Mouse (Mus musculus) heart, embryonic 10.5 days (tissue): ENCODE data around the gene Trim14. TPM values are rescaled to one million over a fixed set of nuclear protein-coding genes. Genes with fewer than 3 reads are reported as not detected.
"Not testable (repeated sequence)": the region's sequence is repeated elsewhere in the genome, so short reads cannot be mapped to it uniquely, and the experiment has no call there.

Source experiments
- DNase-seq: peaks from one replicate; pipeline ENCODE4 v3.0.0-alpha.2; 2017; ENCODE audit warnings: low spot score
- H3K27ac ChIP-seq: fragments of 300-500 bp; sonication (generic); 2 replicates; pipeline ENCODE4 v1.5.1; 2016; ENCODE audit warnings: mild to moderate bottlenecking
- H3K27me3 ChIP-seq: fragments of 300-500 bp; sonication (generic); 2 replicates; pipeline ENCODE4 v1.6.1; 2016; ENCODE audit warnings: mild to moderate bottlenecking; ENCODE audit not compliant: poor library complexity, insufficient read depth, severe bottlenecking
- H3K36me3 ChIP-seq: fragments of 300-500 bp; sonication (generic); 2 replicates; pipeline ENCODE4 v1.6.1; 2016; ENCODE audit warnings: mild to moderate bottlenecking, moderate library complexity
- H3K4me1 ChIP-seq: fragments of 300-500 bp; sonication (generic); 2 replicates; pipeline ENCODE4 v1.6.1; 2016; ENCODE audit warnings: mild to moderate bottlenecking
- H3K4me3 ChIP-seq: fragments of 300-500 bp; sonication (generic); 2 replicates; pipeline ENCODE4 v1.5.1; 2016; ENCODE audit warnings: mild to moderate bottlenecking, moderate library complexity
- H3K9me3 ChIP-seq: fragments of 300-500 bp; sonication (generic); 2 replicates; pipeline ENCODE4 v1.6.1; 2016; ENCODE audit warnings: mild to moderate bottlenecking, moderate library complexity
- WGBS: fragments of 180-500 bp; shearing (Covaris S2); methylation state at CpG from one replicate; pipeline ENCODE4 v1.1.7; 2016; 5-methylcytosine and 5-hydroxymethylcytosine counted together
- polyA plus RNA-seq: library from polyadenylated mRNA; unstranded; fragments of >200 nt; fragmentation: Nextera tagmentation; extraction: Ambion mirVana; gene quantifications from 2 replicates; pipeline ENCODE4 v1.2.1, GENCODE M21; 2016

Gene Trim14
- polyA plus RNA-seq = 0.86 and 2.4 TPM in 2 replicates

DNA sequence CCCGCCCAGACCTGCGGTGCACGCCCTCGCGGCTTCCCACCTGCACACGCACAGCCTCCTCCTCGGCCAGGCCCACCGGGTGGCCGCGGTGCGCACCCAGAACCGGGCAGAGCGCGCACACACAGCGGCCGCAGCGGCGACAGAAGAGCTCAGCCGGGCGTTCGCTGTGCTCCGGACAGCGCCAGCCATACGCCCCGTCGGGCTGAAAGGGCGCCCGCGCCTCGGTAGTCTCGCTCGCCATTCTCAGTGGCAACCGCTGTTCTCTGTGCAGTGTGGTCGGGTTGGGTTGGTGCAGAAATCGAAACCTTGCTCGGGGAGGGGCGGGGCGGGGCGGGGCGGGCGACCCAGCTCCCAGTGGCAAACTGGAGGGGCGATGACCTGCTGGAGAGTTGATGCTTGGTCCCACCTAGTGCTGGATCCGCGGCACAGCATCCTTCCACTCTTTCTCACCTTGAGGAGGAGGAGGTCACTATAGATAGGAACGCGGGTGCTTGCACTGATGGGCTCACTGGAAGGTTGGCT, at the start of gene Trim14:
Gene Trim14 (minus strand): TSS at position 302 of the 522 bp plus-strand sequence.
- WGBS = under 1% methylated on average over 46 of the region's 46 CpGs
- peak within 1 kb of the TSS; percentile 57 for H3K4me3 ChIP-seq
- no peaks in the 10 kb centered on the region for H3K9me3 ChIP-seq
- H3K27me3 ChIP-seq = peaks cover 97% of the 10 kb centered on the region
- H3K36me3 ChIP-seq = no peaks in the 10 kb centered on the region
- H3K27ac ChIP-seq = no peak within 1 kb of the TSS
- DNase-seq = peak; percentile 84
- peaks cover 24% of the 10 kb centered on the region for H3K4me1 ChIP-seq

DNA sequence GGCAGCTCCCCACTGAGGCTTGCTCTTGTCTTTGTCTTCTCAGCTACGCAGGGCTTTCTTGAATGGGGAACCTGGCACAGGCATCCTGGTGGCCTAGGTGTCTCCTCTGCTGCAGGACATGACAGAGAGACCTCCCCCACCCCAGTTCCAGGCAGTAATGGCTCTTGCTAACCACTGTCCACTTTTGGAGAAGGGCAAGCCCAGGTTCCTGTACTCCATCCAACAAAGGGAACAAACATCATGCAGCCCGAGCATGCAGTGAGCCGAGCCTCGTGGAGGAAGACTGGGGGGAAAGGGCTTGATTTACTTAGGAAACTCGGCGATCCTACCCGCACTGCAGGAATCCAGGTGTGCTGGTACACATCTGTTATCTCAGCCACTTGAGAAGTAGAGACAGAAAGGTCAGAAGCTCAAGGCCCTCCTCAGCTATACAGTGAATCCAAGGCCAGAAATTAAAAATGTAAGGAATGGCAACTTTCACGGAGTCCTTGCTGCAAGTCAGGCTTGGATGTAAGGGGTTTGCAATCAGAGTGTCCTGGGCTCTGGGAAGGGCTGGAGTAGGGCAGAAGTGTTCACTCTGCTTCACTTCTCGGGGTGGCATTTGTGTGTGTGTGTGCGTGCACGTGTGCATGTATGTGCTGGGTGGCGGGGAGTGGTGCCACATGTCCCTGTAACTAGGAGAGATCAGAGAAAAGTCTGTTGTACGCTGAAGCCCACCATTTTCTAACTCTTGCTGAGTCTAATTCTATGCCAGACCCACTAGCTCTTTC, 49.3 kb upstream of the Trim14 start:
- H3K4me3 ChIP-seq = no peak overlapping the region
- 0 out of 2 replicates have a peak overlapping the region, but pooled peaks have one; percentile 53 for H3K27ac ChIP-seq
- peaks cover 40% of the 10 kb centered on the region for H3K4me1 ChIP-seq
- H3K9me3 ChIP-seq = no peaks in the 10 kb centered on the region
- no peaks in the 10 kb centered on the region for H3K36me3 ChIP-seq
- 73% methylated on average over 13 of the region's 13 CpGs for WGBS
- H3K27me3 ChIP-seq = no peaks in the 10 kb centered on the region
- DNase-seq = no peak

DNA sequence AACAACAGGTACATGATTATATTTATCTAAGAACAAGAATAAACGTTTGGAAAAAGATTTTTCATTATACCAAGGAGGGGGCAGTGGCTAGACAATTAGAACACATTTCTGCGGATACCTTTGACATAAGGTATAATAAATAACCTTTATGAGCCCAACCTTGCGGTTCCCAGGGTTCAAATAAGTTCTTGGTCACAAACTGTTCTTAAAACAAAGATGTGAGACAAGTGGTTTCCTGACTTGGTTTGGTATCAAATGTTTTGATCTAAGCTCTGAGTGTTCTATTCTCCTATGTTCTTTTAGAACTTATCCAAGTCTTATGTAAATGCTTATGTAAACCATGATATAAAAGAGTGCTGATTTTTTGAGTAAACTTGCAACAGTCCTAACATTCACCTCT, 48.6 kb upstream of the Trim14 start:
- H3K4me3 ChIP-seq, DNase-seq, H3K36me3 ChIP-seq, H3K27ac ChIP-seq, H3K9me3 ChIP-seq, H3K27me3 ChIP-seq: not testable (repeated sequence)
- H3K4me1 ChIP-seq = peaks cover 34% of the 10 kb centered on the region
- 77% methylated on average over 3 of the region's 3 CpGs for WGBS

DNA sequence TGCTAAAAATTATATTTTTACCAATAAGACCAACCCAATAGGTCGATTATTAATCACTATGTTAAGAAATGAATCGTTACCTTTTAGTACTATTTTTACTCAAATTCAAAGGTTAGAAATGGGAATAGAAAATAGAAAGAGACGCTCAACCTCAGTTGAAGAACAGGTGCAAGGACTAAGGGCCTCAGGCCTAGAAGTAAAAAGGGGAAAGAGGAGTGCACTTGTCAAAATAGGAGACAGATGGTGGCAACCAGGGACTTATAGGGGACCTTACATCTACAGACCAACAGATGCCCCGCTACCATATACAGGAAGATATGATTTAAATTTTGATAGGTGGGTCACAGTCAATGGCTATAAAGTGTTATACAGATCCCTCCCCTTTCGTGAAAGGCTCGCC, 48.1 kb upstream of the Trim14 start:
- WGBS = 69% methylated on average over 2 of the region's 6 CpGs
- not testable (repeated sequence) for H3K4me3 ChIP-seq

DNA sequence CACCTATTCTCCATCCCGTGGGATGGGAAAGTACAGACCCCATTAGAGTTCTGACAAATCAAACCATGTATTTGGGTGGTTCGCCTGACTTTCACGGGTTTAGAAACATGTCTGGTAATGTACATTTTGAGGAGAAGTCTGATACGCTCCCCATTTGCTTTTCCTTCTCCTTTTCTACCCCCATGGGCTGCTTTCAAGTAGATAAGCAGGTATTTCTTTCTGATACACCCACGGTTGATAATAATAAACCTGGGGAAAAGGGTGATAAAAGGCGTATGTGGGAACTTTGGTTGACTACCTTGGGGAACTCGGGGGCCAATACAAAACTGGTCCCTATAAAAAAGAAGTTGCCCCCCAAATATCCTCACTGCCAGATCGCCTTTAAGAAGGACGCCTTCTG, 46.1 kb upstream of the Trim14 start:
- not testable (repeated sequence) for H3K9me3 ChIP-seq, H3K27ac ChIP-seq, DNase-seq, H3K4me3 ChIP-seq, H3K27me3 ChIP-seq, H3K36me3 ChIP-seq
- peaks cover 18% of the 10 kb centered on the region for H3K4me1 ChIP-seq
- 76% methylated on average over 9 of the region's 9 CpGs for WGBS

More for the DNA sequence above, 48.1 kb upstream of the Trim14 start:
- not testable (repeated sequence) for H3K27ac ChIP-seq, H3K9me3 ChIP-seq, DNase-seq, H3K36me3 ChIP-seq, H3K27me3 ChIP-seq
- peaks cover 29% of the 10 kb centered on the region for H3K4me1 ChIP-seq

DNA sequence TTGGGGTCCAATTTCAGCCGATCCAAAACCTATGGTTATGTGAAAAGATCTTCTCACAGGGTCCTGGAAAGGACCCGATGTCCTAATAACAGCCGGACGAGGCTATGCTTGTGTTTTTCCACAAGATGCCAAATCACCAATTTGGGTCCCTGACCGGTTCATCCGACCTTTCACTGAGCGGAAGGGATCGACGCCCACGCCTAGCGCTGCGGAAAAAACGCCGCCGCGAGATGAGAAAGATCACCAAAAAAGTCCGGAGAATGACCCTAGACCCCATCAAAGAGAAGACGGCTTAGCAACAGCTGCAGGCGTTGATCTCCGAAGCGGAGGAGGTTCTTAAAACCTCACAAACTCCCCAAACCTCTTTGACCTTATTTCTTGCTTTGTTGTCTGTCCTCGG, 45.6 kb upstream of the Trim14 start:
- H3K9me3 ChIP-seq, DNase-seq, H3K27me3 ChIP-seq, H3K36me3 ChIP-seq, H3K4me3 ChIP-seq, H3K27ac ChIP-seq: not testable (repeated sequence)
- peaks cover 16% of the 10 kb centered on the region for H3K4me1 ChIP-seq
- 92% methylated on average over 22 of the region's 22 CpGs for WGBS

DNA sequence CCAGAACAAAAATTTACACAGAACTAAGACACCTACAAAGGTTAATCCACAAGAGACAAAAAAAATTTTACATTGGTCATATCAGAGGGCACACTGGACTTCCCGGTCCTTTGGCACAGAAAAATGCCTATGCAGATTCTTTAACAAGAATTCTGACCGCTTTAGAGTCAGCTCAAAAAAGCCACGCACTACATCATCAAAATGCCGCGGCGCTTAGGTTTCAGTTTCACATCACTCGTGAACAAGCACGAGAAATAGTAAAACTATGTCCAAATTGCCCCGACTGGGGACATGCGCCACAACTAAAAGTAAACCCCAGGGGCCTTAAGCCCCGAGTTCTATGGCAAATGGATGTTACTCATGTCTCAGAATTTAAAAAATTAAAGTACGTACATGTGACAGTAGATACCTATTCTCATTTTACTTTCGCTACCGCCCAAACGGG, 44.9 kb upstream of the Trim14 start:
- not testable (repeated sequence) for H3K4me1 ChIP-seq, H3K4me3 ChIP-seq, H3K27me3 ChIP-seq, H3K36me3 ChIP-seq, H3K27ac ChIP-seq, DNase-seq, H3K9me3 ChIP-seq
- 85% methylated on average over 15 of the region's 15 CpGs for WGBS

DNA sequence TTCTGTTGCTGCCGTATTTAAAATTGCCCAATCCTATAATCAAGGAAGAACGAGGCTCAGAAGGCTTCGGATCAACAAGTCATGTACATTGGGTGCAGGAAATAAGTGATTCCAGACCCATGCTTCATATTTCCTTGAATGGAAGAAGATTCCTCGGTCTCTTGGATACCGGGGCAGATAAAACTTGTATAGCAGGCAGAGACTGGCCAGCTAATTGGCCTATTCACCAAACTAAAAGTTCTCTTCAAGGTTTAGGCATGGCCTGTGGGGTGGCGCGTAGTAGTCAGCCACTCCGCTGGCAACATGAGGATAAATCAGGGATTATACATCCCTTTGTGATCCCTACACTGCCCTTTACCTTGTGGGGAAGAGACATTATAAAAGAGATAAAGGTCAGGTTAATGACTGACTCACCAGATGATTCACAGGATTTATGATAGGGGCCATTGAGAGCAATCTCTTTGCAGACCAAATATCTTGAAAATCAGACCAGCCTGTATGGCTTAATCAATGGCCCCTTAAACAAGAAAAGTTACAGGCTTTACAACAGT, 42.9 kb upstream of the Trim14 start:
- H3K9me3 ChIP-seq, DNase-seq, H3K27ac ChIP-seq, H3K27me3 ChIP-seq, H3K36me3 ChIP-seq, H3K4me1 ChIP-seq, H3K4me3 ChIP-seq: not testable (repeated sequence)
- WGBS = 92% methylated on average over 8 of the region's 8 CpGs

DNA sequence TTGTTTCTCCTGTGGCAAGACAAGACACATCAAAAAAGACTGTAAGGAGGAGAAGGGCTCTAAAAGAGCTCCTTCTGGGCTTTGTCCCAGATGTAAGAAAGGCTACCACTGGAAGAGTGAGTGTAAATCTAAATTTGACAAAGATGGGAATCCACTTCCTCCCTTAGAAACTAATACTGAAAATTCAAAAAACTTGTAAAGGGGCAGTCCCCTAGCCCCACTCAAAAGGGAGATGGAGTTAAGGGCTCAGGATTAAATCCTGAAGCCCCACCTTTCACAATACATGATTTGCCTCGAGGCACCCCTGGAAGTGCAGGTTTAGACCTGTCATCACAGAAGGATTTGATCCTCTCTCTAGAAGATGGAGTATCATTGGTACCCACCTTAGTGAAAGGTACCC, 42.3 kb upstream of the Trim14 start:
- 69% methylated on average over 1 of the region's 1 CpGs for WGBS
- Histone ChIP-seq H3K27ac (no peak overlapping the region), H3K27me3 (no peaks in the 10 kb centered on the region), H3K9me3 (no peaks in the 10 kb centered on the region), H3K36me3 (no peaks in the 10 kb centered on the region), H3K4me1 (peaks cover 12% of the 10 kb centered on the region), H3K4me3 (no peak overlapping the region)
- no peak for DNase-seq

DNA sequence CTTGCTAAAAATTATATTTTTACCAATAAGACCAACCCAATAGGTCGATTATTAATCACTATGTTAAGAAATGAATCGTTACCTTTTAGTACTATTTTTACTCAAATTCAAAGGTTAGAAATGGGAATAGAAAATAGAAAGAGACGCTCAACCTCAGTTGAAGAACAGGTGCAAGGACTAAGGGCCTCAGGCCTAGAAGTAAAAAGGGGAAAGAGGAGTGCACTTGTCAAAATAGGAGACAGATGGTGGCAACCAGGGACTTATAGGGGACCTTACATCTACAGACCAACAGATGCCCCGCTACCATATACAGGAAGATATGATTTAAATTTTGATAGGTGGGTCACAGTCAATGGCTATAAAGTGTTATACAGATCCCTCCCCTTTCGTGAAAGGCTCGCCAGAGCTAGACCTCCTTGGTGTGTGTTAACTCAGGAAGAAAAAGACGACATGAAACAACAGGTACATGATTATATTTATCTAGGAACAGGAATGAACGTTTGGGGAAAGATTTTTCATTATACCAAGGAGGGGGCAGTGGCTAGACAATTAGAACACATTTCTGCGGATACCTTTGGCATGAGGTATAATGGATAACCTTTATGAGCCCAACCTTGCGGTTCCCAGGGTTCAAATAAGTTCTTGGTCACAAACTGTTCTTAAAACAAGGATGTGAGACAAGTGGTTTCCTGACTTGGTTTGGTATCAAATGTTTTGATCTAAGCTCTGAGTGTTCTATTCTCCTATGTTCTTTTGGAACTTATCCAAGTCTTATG, 39.8 kb upstream of the Trim14 start:
- H3K36me3 ChIP-seq, H3K27me3 ChIP-seq, H3K9me3 ChIP-seq, DNase-seq, H3K4me3 ChIP-seq, H3K27ac ChIP-seq: not testable (repeated sequence)
- 79% methylated on average over 6 of the region's 10 CpGs for WGBS
- H3K4me1 ChIP-seq = peaks cover 12% of the 10 kb centered on the region

DNA sequence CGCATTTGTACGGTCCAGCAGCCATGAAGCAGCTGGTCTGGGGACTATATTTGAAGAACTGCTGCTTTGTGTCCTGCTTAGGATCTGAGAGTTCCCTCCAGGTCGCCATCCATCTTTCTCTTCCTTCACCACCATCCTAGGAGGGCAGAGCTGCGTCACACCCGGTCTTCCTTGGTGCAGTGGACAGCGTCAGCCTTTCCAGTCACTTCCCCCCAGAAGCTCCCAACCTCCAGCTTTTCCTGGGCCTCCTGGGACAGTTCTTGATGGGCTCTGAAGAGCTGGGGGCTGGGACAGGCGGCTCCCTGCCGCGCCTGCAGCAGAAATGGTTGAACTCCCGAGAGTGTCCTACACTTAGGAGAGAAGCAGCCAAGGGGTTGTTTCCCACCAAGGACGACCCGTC, 38.9 kb upstream of the Trim14 start:
- WGBS = 54% methylated on average over 12 of the region's 12 CpGs
- no peak for DNase-seq
- no peaks in the 10 kb centered on the region for H3K36me3 ChIP-seq
- no peak overlapping the region for H3K4me3 ChIP-seq
- H3K9me3 ChIP-seq = no peaks in the 10 kb centered on the region
- no peak overlapping the region for H3K27ac ChIP-seq
- no peaks in the 10 kb centered on the region for H3K27me3 ChIP-seq
- peaks cover 14% of the 10 kb centered on the region for H3K4me1 ChIP-seq

DNA sequence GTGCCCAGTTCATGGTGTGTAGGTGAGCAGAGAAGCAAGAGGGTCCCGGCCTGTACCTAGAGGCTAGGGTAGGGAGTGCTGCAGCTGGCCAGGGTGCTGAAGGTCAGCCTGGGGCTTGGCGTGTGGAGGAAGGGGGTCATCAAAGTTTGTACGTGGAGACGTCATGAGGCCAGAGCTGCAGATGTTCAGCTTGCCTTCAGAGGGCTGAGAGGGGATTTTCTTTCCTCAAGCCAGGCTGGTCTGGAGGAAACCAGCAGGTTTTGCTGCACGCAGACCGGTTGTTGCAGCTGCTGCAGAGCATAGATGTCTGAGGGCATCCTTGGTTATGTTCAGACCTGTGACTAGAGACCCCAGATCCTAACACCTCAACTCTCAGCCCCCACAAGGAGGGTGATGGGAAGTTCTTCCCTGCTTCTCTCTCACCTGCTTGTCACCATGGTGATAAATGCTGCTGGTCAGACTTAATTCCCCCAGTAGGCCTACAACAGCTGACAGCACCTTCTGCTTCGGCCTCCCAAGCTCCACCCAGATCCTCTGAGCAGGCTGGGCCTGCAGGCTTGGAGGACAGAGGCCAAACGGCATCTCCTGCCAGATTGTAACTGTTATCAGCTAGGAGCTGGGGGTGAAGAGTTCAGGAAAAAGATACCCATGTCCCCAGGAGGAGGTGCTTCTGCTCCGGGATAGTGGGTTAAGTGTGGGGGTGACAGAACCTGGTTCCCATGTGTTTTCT, 38.2 kb upstream of the Trim14 start:
- no peaks in the 10 kb centered on the region for H3K27me3 ChIP-seq
- H3K36me3 ChIP-seq = no peaks in the 10 kb centered on the region
- WGBS = 33% methylated on average over 9 of the region's 9 CpGs
- H3K27ac ChIP-seq = no peak overlapping the region
- no peak for DNase-seq
- H3K9me3 ChIP-seq = no peaks in the 10 kb centered on the region
- H3K4me3 ChIP-seq = no peak overlapping the region
- H3K4me1 ChIP-seq = peaks cover 18% of the 10 kb centered on the region
